Mouse (Mus musculus) kidney, postnatal 0 days (tissue): ENCODE measurements at regions not wholly inside any gene's neighbourhood (a gene's known extent, or its start where the extent isn't known, plus 50 kb on each side); places are given as distances from the start of the nearest gene placed in this dataset.
A peak's percentile ranks its signal among the peaks of the same experiment; 100 is the strongest.

ENCODE experiments used
- ATAC-seq: fragments of 200-750 bp; cut with Nextera tagmentation; replicated peaks from 2 replicates; pipeline ENCODE4 v1.8.0; 2017; ENCODE audit warnings: low read depth, moderate number of reproducible peaks, moderate TSS enrichment, moderate library complexity; ENCODE audit not compliant: low FRiP score
- DNase-seq: peaks from one replicate; pipeline ENCODE4 v3.0.0-alpha.2; 2016; ENCODE audit warnings: low spot score
- H3K27ac ChIP-seq: fragments of 300-500 bp; sonication (generic); 2 replicates; pipeline ENCODE4 v1.5.1; 2014; ENCODE audit warnings: mild to moderate bottlenecking
- H3K27me3 ChIP-seq: fragments of 300-500 bp; sonication (generic); 2 replicates; pipeline ENCODE4 v1.6.1; 2014; ENCODE audit warnings: low read length, mixed read lengths; ENCODE audit not compliant: insufficient read depth
- H3K36me3 ChIP-seq: fragments of 300-500 bp; sonication (generic); 2 replicates; pipeline ENCODE4 v1.6.1; 2014; ENCODE audit warnings: low read length, mixed read lengths; ENCODE audit not compliant: insufficient read depth
- H3K4me1 ChIP-seq: fragments of 300-500 bp; sonication (generic); replicated peaks from 2 replicates; pipeline ENCODE4 v1.6.1; 2014; ENCODE audit warnings: antibody characterized with exemption, low read length, mixed read lengths; ENCODE audit not compliant: insufficient read depth
- H3K4me2 ChIP-seq: fragments of 300-500 bp; sonication (generic); 2 replicates; pipeline ENCODE4 v1.6.1; 2014; ENCODE audit warnings: mild to moderate bottlenecking, low read length, moderate library complexity, mixed read lengths
- H3K4me3 ChIP-seq: fragments of 300-500 bp; sonication (generic); replicated peaks from 2 replicates; pipeline ENCODE4 v1.5.1; 2014; ENCODE audit warnings: low read depth, low read length
- H3K9ac ChIP-seq: fragments of 300-500 bp; sonication (generic); 2 replicates; pipeline ENCODE4 v1.6.1; 2014; ENCODE audit warnings: low read depth, low read length
- H3K9me3 ChIP-seq: fragments of 300-500 bp; sonication (generic); replicated peaks from 2 replicates; pipeline ENCODE4 v1.6.1; 2016; ENCODE audit warnings: low read length, inconsistent platforms, mixed read lengths
- CTCF ChIP-seq: IDR thresholded peaks from 2 replicates; pipeline ENCODE4 v1.5.1; 2016; ENCODE audit warnings: antibody characterized with exemption, low read depth, mild to moderate bottlenecking, moderate library complexity
- WGBS: fragments of 180-500 bp; shearing (Covaris S2); extraction: QIAGEN DNeasy Blood & Tissue Kit; methylation state at CpG from one replicate; pipeline ENCODE4 v1.1.7; 2014; 5-methylcytosine and 5-hydroxymethylcytosine counted together

DNA sequence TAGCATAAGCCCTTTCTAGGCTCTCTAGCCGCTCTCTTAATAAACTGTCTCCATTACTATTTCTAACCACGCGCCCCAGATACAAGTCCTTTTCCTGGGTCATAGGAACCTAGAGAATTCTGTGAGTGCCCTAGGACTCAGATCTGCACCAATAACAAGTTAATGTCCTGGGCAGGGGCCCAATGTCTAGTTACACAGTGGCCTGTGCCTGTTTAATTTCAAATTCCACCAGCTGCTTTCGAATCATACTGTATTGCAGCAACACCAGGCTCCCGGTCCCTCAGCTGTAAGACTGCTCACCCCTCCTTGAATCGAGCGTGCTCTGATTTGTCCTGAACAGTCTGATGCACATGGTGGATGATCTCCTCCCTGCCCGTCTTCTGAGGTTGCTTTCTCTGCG lies 206.6 kb downstream of the Cdh26 start:
- no peak for ATAC-seq
- no peaks in the 10 kb centered on the region for H3K36me3 ChIP-seq
- no peaks in the 10 kb centered on the region for H3K9me3 ChIP-seq
- no peaks in the 10 kb centered on the region for H3K27me3 ChIP-seq
- H3K4me3 ChIP-seq, result no peak overlapping the region
- no peak overlapping the region for H3K4me2 ChIP-seq
- no peak for TF ChIP-seq CTCF
- no peak overlapping the region for H3K9ac ChIP-seq
- no peak for DNase-seq
- 83% methylated on average over 9 of the region's 9 CpGs for whole genome bisulfite sequencing
- H3K4me1 ChIP-seq, result 0 out of 2 replicates have a peak, but pooled peaks cover 6% of the 10 kb centered on the region
- H3K27ac ChIP-seq, result no peak overlapping the region

DNA sequence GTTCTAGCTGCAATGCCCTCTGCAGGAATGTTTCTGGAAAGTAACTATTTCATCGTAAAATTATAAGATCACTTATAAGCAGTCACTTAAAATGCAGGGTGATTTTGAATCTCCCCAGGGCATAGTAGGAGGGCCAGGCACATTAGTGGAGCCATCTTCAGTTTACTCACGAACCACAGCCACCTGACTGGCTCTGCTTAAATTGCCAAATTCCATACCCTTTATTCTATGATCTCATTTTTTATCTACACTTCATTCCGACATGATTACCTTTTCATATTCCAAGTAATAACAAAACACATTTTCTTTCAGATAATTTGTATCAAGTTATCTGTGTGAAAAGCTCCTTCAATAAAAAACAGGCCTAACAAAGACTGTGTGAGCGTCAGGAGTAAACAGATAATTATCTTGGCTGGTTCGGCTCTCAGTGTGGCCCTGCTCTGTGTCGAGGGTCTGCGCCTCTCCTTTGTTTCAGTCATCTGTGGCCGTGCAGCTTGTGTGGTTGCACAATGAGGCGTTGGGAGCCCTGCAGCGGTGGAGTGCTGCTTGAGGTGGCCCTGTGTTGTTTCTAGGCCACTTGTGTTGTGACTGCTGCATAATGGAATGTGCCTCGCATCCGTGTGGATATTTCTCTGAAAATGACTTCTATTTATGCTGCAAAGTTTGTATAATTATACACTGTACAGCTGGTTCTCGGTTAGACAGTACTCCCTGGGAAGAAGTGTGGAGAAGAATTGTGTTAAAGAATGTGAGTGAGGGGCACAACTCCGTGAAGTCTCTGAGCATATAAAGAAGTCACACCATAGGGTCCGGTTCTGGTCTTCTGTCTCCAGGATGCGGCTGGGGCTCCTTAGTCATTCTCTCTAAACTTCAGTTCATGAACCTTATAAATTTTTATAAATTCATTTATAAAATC lies 212.1 kb downstream of the Cdh26 start:
- Histone ChIP-seq H3K4me2 (no peak overlapping the region), H3K9me3 (no peaks in the 10 kb centered on the region), H3K27ac (no peak overlapping the region), H3K4me1 (no peaks in the 10 kb centered on the region), H3K9ac (no peak overlapping the region), H3K36me3 (no peaks in the 10 kb centered on the region), H3K4me3 (no peak overlapping the region), H3K27me3 (no peaks in the 10 kb centered on the region)
- TF ChIP-seq CTCF, result no peak
- no peak for DNase-seq
- no peak; the same call in 1 of the 2 replicates for ATAC-seq
- 53% methylated on average over 16 of the region's 16 CpGs for WGBS

DNA sequence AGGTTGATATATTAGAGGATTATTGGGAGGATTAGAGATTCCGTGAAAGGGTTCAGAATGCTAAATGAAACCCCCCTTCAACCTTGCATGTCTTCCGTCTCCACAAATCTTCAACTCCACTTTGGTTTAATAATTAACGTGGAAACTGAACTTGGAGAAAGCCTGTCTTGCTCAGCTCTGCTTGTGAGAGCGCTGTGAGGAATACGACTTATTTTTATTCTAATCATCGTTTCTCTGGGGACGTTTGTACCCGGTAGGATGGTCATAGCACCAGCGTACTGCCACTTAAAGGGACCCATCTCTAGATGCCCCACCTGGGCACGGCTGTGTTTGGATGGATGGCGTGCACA lies 212.7 kb downstream of the Cdh26 start:
- Histone ChIP-seq H3K27me3 (no peaks in the 10 kb centered on the region), H3K9me3 (no peaks in the 10 kb centered on the region), H3K4me1 (no peaks in the 10 kb centered on the region), H3K9ac (no peak overlapping the region), H3K4me3 (no peak overlapping the region), H3K4me2 (no peak overlapping the region), H3K27ac (no peak overlapping the region), H3K36me3 (no peaks in the 10 kb centered on the region)
- TF ChIP-seq CTCF, result no peak
- ATAC-seq (no peak), DNase-seq (no peak)
- 59% methylated on average over 11 of the region's 11 CpGs for WGBS

DNA sequence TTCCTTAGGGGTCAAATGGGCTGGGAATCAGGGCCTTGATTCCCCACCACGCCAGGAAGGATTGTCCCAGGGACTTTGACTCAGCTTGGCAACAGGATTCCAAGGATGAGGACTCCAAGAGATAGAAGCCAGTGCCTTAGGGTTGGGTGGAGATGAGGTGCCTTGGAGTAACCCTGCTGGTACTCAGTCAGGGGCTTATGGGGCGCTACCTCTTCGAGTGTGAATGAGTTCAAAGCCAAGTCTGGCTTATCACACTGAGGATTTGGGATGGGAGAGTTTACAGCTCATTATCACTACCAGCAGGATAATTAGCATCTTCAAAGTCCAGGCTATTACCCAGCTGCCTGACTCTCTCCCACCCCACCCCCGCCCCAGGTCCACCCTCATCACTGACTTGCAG lies 213.5 kb downstream of the Cdh26 start:
- H3K4me3 ChIP-seq, result no peak overlapping the region
- H3K4me1 ChIP-seq, result no peaks in the 10 kb centered on the region
- H3K9me3 ChIP-seq, result no peaks in the 10 kb centered on the region
- no peak overlapping the region for H3K27ac ChIP-seq
- no peak overlapping the region for H3K9ac ChIP-seq
- H3K4me2 ChIP-seq, result no peak overlapping the region
- H3K36me3 ChIP-seq, result no peaks in the 10 kb centered on the region
- DNase-seq (no peak), ATAC-seq (no peak)
- TF ChIP-seq CTCF, result no peak
- 33% methylated on average over 4 of the region's 4 CpGs for WGBS
- no peaks in the 10 kb centered on the region for H3K27me3 ChIP-seq

DNA sequence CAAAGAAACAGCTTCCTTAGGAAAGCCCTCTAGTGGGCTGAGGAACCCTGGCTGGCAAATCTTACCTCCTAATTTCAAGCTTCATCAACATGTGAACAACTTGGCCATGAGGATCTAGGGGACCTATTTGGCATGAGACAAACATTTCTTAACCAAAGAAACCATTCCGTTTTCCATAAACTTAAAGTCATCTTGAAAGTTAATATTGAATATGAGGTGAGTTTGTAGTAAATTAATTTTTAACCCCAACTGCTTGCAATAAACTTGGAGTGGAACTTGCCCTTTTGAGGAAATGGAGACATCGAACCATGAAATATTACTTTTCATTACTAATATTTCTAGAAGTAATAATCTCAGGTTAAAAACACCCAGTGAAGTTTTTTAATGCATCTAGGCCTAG lies 229.7 kb downstream of the Cdh26 start:
- Histone ChIP-seq H3K36me3 (no peaks in the 10 kb centered on the region), H3K27ac (no peak overlapping the region)
- no peak for ATAC-seq

DNA sequence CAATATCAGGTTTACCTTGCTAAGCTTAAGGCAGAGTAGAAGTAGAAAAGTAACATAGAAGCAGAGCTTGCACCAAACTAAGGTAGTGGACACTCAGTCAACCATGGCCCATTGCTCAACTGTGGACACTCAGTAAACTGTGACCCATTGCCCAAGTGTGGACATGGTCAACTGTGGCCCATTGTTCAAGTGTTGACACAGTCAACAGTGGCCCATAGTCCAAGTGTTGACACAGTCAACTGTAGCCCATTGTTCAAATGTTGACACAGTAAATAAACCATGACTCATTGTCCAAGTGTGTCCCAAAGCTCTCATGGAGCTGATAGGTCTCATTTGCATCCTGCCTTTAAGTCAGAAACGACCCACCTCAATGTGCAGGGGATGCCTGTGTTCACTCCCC lies 232.1 kb downstream of the Cdh26 start:
- DNase-seq, result no peak
- 61% methylated on average over 1 of the region's 1 CpGs for WGBS
- TF ChIP-seq CTCF, result no peak
- Histone ChIP-seq H3K27ac (no peak overlapping the region), H3K9me3 (no peaks in the 10 kb centered on the region), H3K4me3 (no peak overlapping the region), H3K4me1 (no peaks in the 10 kb centered on the region), H3K9ac (no peak overlapping the region), H3K36me3 (no peaks in the 10 kb centered on the region), H3K4me2 (no peak overlapping the region), H3K27me3 (no peaks in the 10 kb centered on the region)
- ATAC-seq, result no peak

More for the DNA sequence above, 229.7 kb downstream of the Cdh26 start:
- Histone ChIP-seq H3K9me3 (no peaks in the 10 kb centered on the region), H3K27me3 (no peaks in the 10 kb centered on the region), H3K9ac (no peak overlapping the region), H3K4me2 (no peak overlapping the region), H3K4me1 (no peaks in the 10 kb centered on the region), H3K4me3 (no peak overlapping the region)
- 73% methylated on average over 2 of the region's 2 CpGs for WGBS
- DNase-seq, result no peak
- peak; percentile 20; the same call in 1 of the 2 replicates for TF ChIP-seq CTCF
